Mouse (Mus musculus) small intestine, adult 2 months (tissue): ENCODE results near the gene Phf5a.

Source experiments
- CTCF ChIP-seq: fragments of 200-500 bp; IDR thresholded peaks from 2 replicates; pipeline ENCODE4 v1.5.1; 2012; ENCODE audit warnings: low read depth, mild to moderate bottlenecking, control low read depth, inconsistent platforms, low read length, moderate library complexity, mixed read lengths; ENCODE audit not compliant: insufficient replicate concordance, insufficient read length; ENCODE audit errors: extremely low read depth
- POLR2A ChIP-seq: fragments of 200-500 bp; IDR thresholded peaks from 2 replicates; pipeline ENCODE4 v1.6.1; 2012; ENCODE audit warnings: low read depth, mild to moderate bottlenecking, control low read depth, inconsistent platforms, low read length, moderate library complexity

GRCm38 (mm10) chr15:81891822-81892580 lies 20.3 kb upstream of the Phf5a start:
- TF ChIP-seq CTCF (no peak), POLR2A (no peak)
